Mouse (Mus musculus) liver, adult 2 months (tissue): ENCODE measurements around the gene 0610010F05Rik.

Experiments
- CTCF ChIP-seq: fragments of 200-500 bp; IDR thresholded peaks from 2 replicates; pipeline ENCODE4 v1.5.1; 2011; ENCODE audit warnings: low read depth, low read length, control low read depth
- POLR2A ChIP-seq: fragments of 200-500 bp; IDR thresholded peaks from 2 replicates; pipeline ENCODE4 v1.6.1; 2011; ENCODE audit warnings: low read length, control low read depth; ENCODE audit not compliant: insufficient read depth; ENCODE audit errors: extremely low read depth

DNA sequence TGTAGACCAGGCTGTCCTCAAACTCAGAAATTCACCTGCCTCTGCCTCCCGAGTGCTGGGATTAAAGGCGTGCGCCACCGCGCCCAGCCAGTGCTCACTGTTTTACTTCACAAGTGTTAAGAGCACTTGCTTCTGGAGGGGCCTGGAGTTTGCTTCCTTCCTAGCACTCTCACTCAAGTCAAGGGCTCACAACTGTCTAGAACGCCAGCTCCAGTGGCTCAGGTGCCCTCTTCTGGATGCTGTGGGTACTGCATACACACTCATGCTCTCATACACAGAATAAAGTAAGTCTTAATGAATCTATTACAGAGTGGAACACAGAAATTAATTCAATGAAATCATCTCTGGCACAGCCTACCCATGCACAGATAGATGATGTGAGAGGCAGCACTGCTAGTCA, 67.7 kb downstream of the 0610010F05Rik start:
- TF ChIP-seq POLR2A (no peak), CTCF (peak; percentile 83)
